Mouse (Mus musculus) gastrocnemius, adult 18-20 months (tissue): ENCODE results near the gene Lrrc49. TPM values are rescaled to one million over a fixed set of nuclear protein-coding genes. Genes with fewer than 3 reads are reported as not detected.
A peak's percentile ranks its signal among the peaks of the same experiment; 100 is the strongest.

Experiments used
- DNase-seq: peaks from one replicate; pipeline ENCODE4 v3.0.0; 2021; ENCODE audit warnings: low spot score
- long read RNA-seq, 2 experiments: library from polyadenylated mRNA; stranded (forward); transcript quantifications; one replicate each; pipeline ENCODE4 v2.0.0; 2021
- total RNA-seq, 2 experiments: library from RNA; stranded (reverse); gene quantifications; 2 replicates each; pipeline ENCODE4 v1.2.3; 2021

The Lrrc49 gene
- total RNA-seq, result 1 to 10 TPM; 1.8 to 2.8 TPM
- long read RNA-seq, experiment 1, partial matches to known transcripts, result 0 of 2 reads
- long read RNA-seq, experiment 1, other reads (novel, unspliced or antisense), result 0 of 2 reads
- long read RNA-seq, experiment 2, partial matches to known transcripts, result 0 of 1 reads
- long read RNA-seq, experiment 2, other reads (novel, unspliced or antisense), result 1 of 1 reads

GRCm38 (mm10) chr9:60687891-60688324 lies at the start of gene Lrrc49:
Gene Lrrc49, minus strand, starts transcription at chr9:60688158.
- peak; percentile 91 for DNase-seq

GRCm38 (mm10) chr9:60734321-60734720 lies 46.4 kb upstream of the Lrrc49 start:
- DNase-seq, result peak; percentile 53

GRCm38 (mm10) chr9:60724968-60725367 lies 37.0 kb upstream of the Lrrc49 start:
- DNase-seq, result no peak

GRCm38 (mm10) chr9:60719687-60720086 lies 31.7 kb upstream of the Lrrc49 start:
- DNase-seq, result no peak

- DNase-seq, result peak; percentile 74
Observed at GRCm38 (mm10) chr9:60718284-60718683, 30.3 kb upstream of the Lrrc49 start.

- DNase-seq, result no peak
Observed at GRCm38 (mm10) chr9:60715828-60716227, 27.9 kb upstream of the Lrrc49 start.

- DNase-seq, result no peak
Observed at GRCm38 (mm10) chr9:60715271-60715670, 27.3 kb upstream of the Lrrc49 start.

- DNase-seq, result peak; percentile 40
Observed at GRCm38 (mm10) chr9:60714191-60714590, 26.2 kb upstream of the Lrrc49 start.

- DNase-seq, result no peak
Observed at GRCm38 (mm10) chr9:60713616-60714015, 25.7 kb upstream of the Lrrc49 start.

- peak; percentile 54 for DNase-seq
Observed at GRCm38 (mm10) chr9:60712771-60713541, 25.0 kb upstream of the Lrrc49 start, which contains the start of gene Larp6. Gene Larp6, plus strand, starts transcription at chr9:60712989.

- DNase-seq, result no peak
Observed at GRCm38 (mm10) chr9:60712011-60712410, 24.1 kb upstream of the Lrrc49 start.

- no peak for DNase-seq
Observed at GRCm38 (mm10) chr9:60709721-60710120, 21.8 kb upstream of the Lrrc49 start.

- DNase-seq, result no peak
Observed at GRCm38 (mm10) chr9:60708606-60709005, 20.6 kb upstream of the Lrrc49 start.

- DNase-seq, result no peak
Observed at GRCm38 (mm10) chr9:60707594-60707993, 19.6 kb upstream of the Lrrc49 start.

GRCm38 (mm10) chr9:60699581-60700231 lies 11.7 kb upstream of the Lrrc49 start:
- DNase-seq, result no peak

GRCm38 (mm10) chr9:60696271-60696985 lies 8.5 kb upstream of the Lrrc49 start:
- DNase-seq, result peak; percentile 33

- no peak for DNase-seq
Observed at GRCm38 (mm10) chr9:60693986-60694385, 6.0 kb upstream of the Lrrc49 start.

GRCm38 (mm10) chr9:60692624-60693023 lies 4.7 kb upstream of the Lrrc49 start:
- peak; percentile 40 for DNase-seq

GRCm38 (mm10) chr9:60687415-60687814 lies 543 bp downstream of the Lrrc49 start:
- DNase-seq, result no peak

- DNase-seq, result no peak
Observed at GRCm38 (mm10) chr9:60682753-60683152, 5.2 kb downstream of the Lrrc49 start.

GRCm38 (mm10) chr9:60681005-60681404 lies 7.0 kb downstream of the Lrrc49 start:
- DNase-seq, result no peak

GRCm38 (mm10) chr9:60678913-60679312 lies 9.0 kb downstream of the Lrrc49 start:
- DNase-seq, result no peak
